In genomic region chr6:27014475-27014874, GRCm38 (mm10) we compare ENCODE assay signal across 15 mouse cellular contexts.
"Had no signal": no experiment of that assay in that cellular context is flagged by ENCODE, and none has a peak within 500 bp of the region (broad histone marks: within the 10 kb centered on the region; RNA-seq: fewer than 3 reads in every experiment).

No protein-coding gene starts in this region.

- H3K36me3 ChIP-seq: liver, embryonic 15.5 days; midbrain, embryonic 13.5 days; midbrain, embryonic 15.5 days; neural tube, embryonic 12.5 days; stomach, embryonic 15.5 days had no signal

- H3K4me3 ChIP-seq: liver, embryonic 15.5 days; megakaryocyte, embryonic 14.5 days; midbrain, embryonic 13.5 days; midbrain, embryonic 15.5 days; neural tube, embryonic 12.5 days; stomach, embryonic 15.5 days had no signal

- H3K27me3 ChIP-seq: liver, embryonic 15.5 days; megakaryocyte, embryonic 14.5 days; midbrain, embryonic 13.5 days; midbrain, embryonic 15.5 days; neural tube, embryonic 12.5 days; stomach, embryonic 15.5 days had no signal

- H3K9ac ChIP-seq: liver, embryonic 15.5 days; liver, postnatal 0 days; midbrain, embryonic 13.5 days; midbrain, embryonic 15.5 days; neural tube, embryonic 12.5 days; stomach, embryonic 15.5 days had no signal

- H3K9me3 ChIP-seq: liver, embryonic 15.5 days; midbrain, embryonic 13.5 days; midbrain, embryonic 15.5 days; neural tube, embryonic 12.5 days; stomach, embryonic 15.5 days had no signal

- H3K4me2 ChIP-seq: liver, embryonic 15.5 days; midbrain, embryonic 11.5 days; midbrain, embryonic 13.5 days; midbrain, embryonic 15.5 days; neural tube, embryonic 12.5 days; stomach, embryonic 15.5 days had no signal

- H3K27ac ChIP-seq: liver, embryonic 15.5 days; macrophage; midbrain, embryonic 13.5 days; midbrain, embryonic 15.5 days; neural tube, embryonic 12.5 days; stomach, embryonic 15.5 days had no signal

- DNase-seq: liver, postnatal 0 days; lung, adult 2 months; lung, postnatal 10 days; right cerebral cortex, postnatal 14 days; thymus, adult 2 months; thymus, postnatal 25 days; thymus, postnatal 4 days had no signal

- ATAC-seq: liver, postnatal 0 days; midbrain, embryonic 13.5 days; midbrain, embryonic 15.5 days had no signal

- H3K4me1 ChIP-seq: liver, embryonic 15.5 days; megakaryocyte, embryonic 14.5 days; midbrain, embryonic 13.5 days; midbrain, embryonic 15.5 days; neural tube, embryonic 12.5 days; stomach, embryonic 15.5 days had no signal
